Mouse (Mus musculus): ENCODE measurements around the gene Cacna1d. TPM values are rescaled to one million over a fixed set of nuclear protein-coding genes. Genes with fewer than 3 reads are reported as not detected.

Gene Cacna1d
- total RNA-seq, 2 experiments from 2014 or later = 2.7 to 3.5 TPM

GRCm38 (mm10) chr14:30242166-30242817, 249.0 kb downstream of the Cacna1d start:
- intact Hi-C loops (cut with DNase I) = no loop called here
- DNase-seq = no peak

GRCm38 (mm10) chr14:30240916-30241515, 250.2 kb downstream of the Cacna1d start:
- intact Hi-C loops (cut with DNase I) = no loop called here
- DNase-seq = no peak

GRCm38 (mm10) chr14:30238807-30239206, 252.4 kb downstream of the Cacna1d start:
- intact Hi-C loops (cut with DNase I) = no loop called here
- no peak for DNase-seq

GRCm38 (mm10) chr14:30225161-30225560, 266.1 kb downstream of the Cacna1d start:
- DNase-seq = no peak
- intact Hi-C loops (cut with DNase I) = no loop called here

GRCm38 (mm10) chr14:30222101-30222500, 269.2 kb downstream of the Cacna1d start:
- intact Hi-C loops (cut with DNase I) = no loop called here
- DNase-seq = no peak

GRCm38 (mm10) chr14:30219851-30220250, 271.4 kb downstream of the Cacna1d start:
- intact Hi-C loops (cut with DNase I) = no loop called here
- no peak for DNase-seq

- DNase-seq = peak; percentile 61 to 68
- intact Hi-C loops (cut with DNase I) = no loop called here
Observed at GRCm38 (mm10) chr14:30218114-30218513, 273.1 kb downstream of the Cacna1d start.

GRCm38 (mm10) chr14:30217124-30217523, 274.1 kb downstream of the Cacna1d start:
- DNase-seq = no peak
- intact Hi-C loops (cut with DNase I) = no loop called here

GRCm38 (mm10) chr14:30208156-30208555, 283.1 kb downstream of the Cacna1d start:
- no peak for DNase-seq
- intact Hi-C loops (cut with DNase I) = no loop called here

- DNase-seq = no peak
- intact Hi-C loops (cut with DNase I) = no loop called here
Observed at GRCm38 (mm10) chr14:30205821-30206220, 285.4 kb downstream of the Cacna1d start.

GRCm38 (mm10) chr14:30204526-30204925, 286.7 kb downstream of the Cacna1d start:
- no peak for DNase-seq
- intact Hi-C loops (cut with DNase I) = no loop called here

GRCm38 (mm10) chr14:30200310-30200709, 290.9 kb downstream of the Cacna1d start:
- intact Hi-C loops (cut with DNase I) = no loop called here
- DNase-seq = no peak

GRCm38 (mm10) chr14:30198882-30199281, 292.4 kb downstream of the Cacna1d start:
- intact Hi-C loops (cut with DNase I) = no loop called here
- no peak for DNase-seq

GRCm38 (mm10) chr14:30198116-30198515, 293.1 kb downstream of the Cacna1d start:
- no peak for DNase-seq
- intact Hi-C loops (cut with DNase I) = no loop called here

- intact Hi-C loops (cut with DNase I) = no loop called here
Observed at GRCm38 (mm10) chr14:30196959-30197358, 294.3 kb downstream of the Cacna1d start.

GRCm38 (mm10) chr14:30196235-30196634, 295.0 kb downstream of the Cacna1d start:
- DNase-seq = peak; percentile 18 to 25
- intact Hi-C loops (cut with DNase I) = no loop called here

More at GRCm38 (mm10) chr14:30196959-30197358, 294.3 kb downstream of the Cacna1d start:
- DNase-seq = no peak

- DNase-seq = no peak
- intact Hi-C loops (cut with DNase I) = no loop called here
Observed at GRCm38 (mm10) chr14:30190308-30190971, 300.8 kb downstream of the Cacna1d start.

GRCm38 (mm10) chr14:30185616-30186274, 305.5 kb downstream of the Cacna1d start:
- no peak for DNase-seq

GRCm38 (mm10) chr14:30184445-30185152, 306.7 kb downstream of the Cacna1d start:
- intact Hi-C loops (cut with DNase I) = no loop called here
- no peak for DNase-seq

More at GRCm38 (mm10) chr14:30185616-30186274, 305.5 kb downstream of the Cacna1d start:
- intact Hi-C loops (cut with DNase I) = no loop called here

GRCm38 (mm10) chr14:30184013-30184412, 307.2 kb downstream of the Cacna1d start:
- no peak for DNase-seq
- intact Hi-C loops (cut with DNase I) = no loop called here

Data from heart, postnatal 36 days (tissue).